Mouse (Mus musculus) stomach, embryonic 14.5 days (tissue): ENCODE measurements at regions not wholly inside any gene's neighbourhood (a gene's known extent, or its start where the extent isn't known, plus 50 kb on each side); places are given as distances from the start of the nearest gene placed in this dataset.
"Not testable (repeated sequence)": the region's sequence is repeated elsewhere in the genome, so short reads cannot be mapped to it uniquely, and the experiment has no call there.

Source experiments
- ATAC-seq: fragments of 200-750 bp; cut with Nextera tagmentation; 2 replicates; pipeline ENCODE4 v1.8.0; 2017; ENCODE audit warnings: low read depth, moderate TSS enrichment; ENCODE audit not compliant: insufficient number of reproducible peaks, insufficient read depth, low FRiP score
- H3K27ac ChIP-seq: fragments of 300-500 bp; sonication (generic); 2 replicates; pipeline ENCODE4 v1.5.1; 2014; ENCODE audit warnings: mild to moderate bottlenecking, low read length, moderate library complexity, mixed read lengths
- H3K27me3 ChIP-seq: fragments of 300-500 bp; sonication (generic); 2 replicates; pipeline ENCODE4 v1.6.1; 2014; ENCODE audit warnings: low read length, control low read depth, mixed read lengths; ENCODE audit not compliant: control insufficient read depth, insufficient read depth
- H3K36me3 ChIP-seq: fragments of 300-500 bp; sonication (generic); 2 replicates; pipeline ENCODE4 v1.6.1; 2014; ENCODE audit warnings: mild to moderate bottlenecking, control low read depth, low read length, moderate library complexity, mixed read lengths; ENCODE audit not compliant: control insufficient read depth, insufficient read depth
- H3K4me1 ChIP-seq: fragments of 300-500 bp; sonication (generic); 2 replicates; pipeline ENCODE4 v1.6.1; 2014; ENCODE audit warnings: low read length, control low read depth, mixed read lengths; ENCODE audit not compliant: control insufficient read depth, insufficient read depth
- H3K4me2 ChIP-seq: fragments of 300-500 bp; sonication (generic); replicated peaks from 2 replicates; pipeline ENCODE4 v1.6.1; 2014; ENCODE audit warnings: low read depth, low read length, control low read depth
- H3K4me3 ChIP-seq: fragments of 300-500 bp; sonication (generic); 2 replicates; pipeline ENCODE4 v1.5.1; 2014; ENCODE audit warnings: low read depth, low read length, control low read depth
- H3K9ac ChIP-seq: fragments of 300-500 bp; sonication (generic); replicated peaks from 2 replicates; pipeline ENCODE4 v1.6.1; 2014; ENCODE audit warnings: low read depth, mild to moderate bottlenecking, control low read depth, low read length, moderate library complexity, mixed read lengths
- H3K9me3 ChIP-seq: fragments of 300-500 bp; sonication (generic); 2 replicates; pipeline ENCODE4 v1.6.1; 2016; ENCODE audit warnings: low read depth, low read length, control low read depth; ENCODE audit not compliant: control insufficient read depth
- WGBS: fragments of 180-500 bp; shearing (Covaris S2); extraction: QIAGEN DNeasy Blood & Tissue Kit; methylation state at CpG from one replicate; pipeline ENCODE4 v1.1.7; 2014; 5-methylcytosine and 5-hydroxymethylcytosine counted together

DNA sequence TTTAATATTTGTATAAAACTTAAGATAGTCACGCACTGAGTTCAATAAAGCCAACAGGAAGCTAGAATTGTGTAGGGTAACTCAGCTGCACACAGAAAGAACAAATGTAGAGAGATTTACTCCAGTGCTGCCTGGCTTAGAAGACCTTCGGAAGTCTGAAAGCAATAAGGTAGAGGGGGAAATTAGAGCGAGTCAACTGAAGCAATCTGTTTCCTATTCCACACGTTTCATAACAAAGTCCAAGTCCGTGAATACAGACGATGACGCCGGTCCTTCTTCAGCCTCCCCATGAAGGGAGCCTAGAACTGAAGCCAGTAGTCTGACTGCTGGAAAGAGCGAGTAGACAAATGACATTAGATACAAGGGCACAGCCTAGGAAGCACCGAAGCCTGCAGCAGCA lies 115.9 kb upstream of the Dlg1 start:
- Histone ChIP-seq H3K4me1 (peaks cover 20% of the 10 kb centered on the region), H3K36me3 (no peaks in the 10 kb centered on the region), H3K27me3 (no peaks in the 10 kb centered on the region), H3K9me3 (no peaks in the 10 kb centered on the region), H3K4me3 (no peak overlapping the region), H3K4me2 (no peak overlapping the region), H3K27ac (no peak overlapping the region), H3K9ac (no peak overlapping the region)
- 59% methylated on average over 10 of the region's 10 CpGs for WGBS
- ATAC-seq = no peak

DNA sequence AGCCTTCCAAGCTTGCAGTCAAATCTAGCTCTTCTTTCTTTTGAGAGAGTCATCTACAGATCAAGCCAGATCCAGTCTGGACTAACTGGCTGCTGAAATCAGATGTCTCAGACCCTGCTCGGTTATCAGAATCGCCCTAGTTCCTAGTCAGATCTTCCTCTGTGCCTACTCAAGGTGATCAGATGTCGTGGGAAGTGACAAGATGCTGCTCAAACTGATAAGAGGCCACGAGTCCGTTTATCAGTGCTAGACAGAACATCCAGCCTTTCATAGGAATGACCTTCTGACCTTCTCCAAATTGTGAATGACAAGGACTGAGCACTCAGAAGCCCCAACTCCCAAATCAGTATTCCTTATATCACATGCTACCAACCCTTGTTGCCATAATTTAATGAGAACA lies 113.3 kb upstream of the Dlg1 start:
- H3K4me3 ChIP-seq = no peak overlapping the region
- ATAC-seq = no peak

DNA sequence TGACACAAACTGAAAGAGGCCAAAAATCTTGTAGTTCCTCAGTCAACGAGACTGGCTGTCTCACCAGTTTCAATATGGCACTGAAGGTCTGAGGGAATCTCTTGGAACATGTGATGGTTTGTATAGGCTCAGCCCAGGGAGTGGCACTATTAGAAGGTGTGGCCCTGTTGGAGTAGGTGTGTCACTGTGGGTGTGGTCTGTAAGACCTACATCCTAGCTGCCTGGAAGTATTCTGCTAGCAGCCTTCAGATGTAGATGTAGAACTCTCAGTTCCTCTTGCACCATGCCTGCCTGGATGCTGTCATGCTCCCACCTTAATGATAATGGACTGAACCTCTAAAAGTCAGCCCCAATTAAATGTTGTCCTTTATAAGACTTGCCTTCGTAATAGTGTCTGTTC lies 112.7 kb upstream of the Dlg1 start:
- not testable (repeated sequence) for H3K4me3 ChIP-seq, H3K27me3 ChIP-seq, H3K27ac ChIP-seq, ATAC-seq, H3K9me3 ChIP-seq, H3K9ac ChIP-seq, H3K4me2 ChIP-seq, H3K36me3 ChIP-seq
- WGBS = 84% methylated on average over 2 of the region's 2 CpGs
- peaks cover 16% of the 10 kb centered on the region; the same call in 1 of the 2 replicates for H3K4me1 ChIP-seq

More for the DNA sequence above, 113.3 kb upstream of the Dlg1 start:
- Histone ChIP-seq H3K27me3 (no peaks in the 10 kb centered on the region), H3K9ac (no peak overlapping the region), H3K4me1 (peaks cover 20% of the 10 kb centered on the region), H3K27ac (no peak overlapping the region), H3K9me3 (no peaks in the 10 kb centered on the region), H3K4me2 (no peak overlapping the region), H3K36me3 (no peaks in the 10 kb centered on the region)
- 69% methylated on average over 5 of the region's 5 CpGs for WGBS

DNA sequence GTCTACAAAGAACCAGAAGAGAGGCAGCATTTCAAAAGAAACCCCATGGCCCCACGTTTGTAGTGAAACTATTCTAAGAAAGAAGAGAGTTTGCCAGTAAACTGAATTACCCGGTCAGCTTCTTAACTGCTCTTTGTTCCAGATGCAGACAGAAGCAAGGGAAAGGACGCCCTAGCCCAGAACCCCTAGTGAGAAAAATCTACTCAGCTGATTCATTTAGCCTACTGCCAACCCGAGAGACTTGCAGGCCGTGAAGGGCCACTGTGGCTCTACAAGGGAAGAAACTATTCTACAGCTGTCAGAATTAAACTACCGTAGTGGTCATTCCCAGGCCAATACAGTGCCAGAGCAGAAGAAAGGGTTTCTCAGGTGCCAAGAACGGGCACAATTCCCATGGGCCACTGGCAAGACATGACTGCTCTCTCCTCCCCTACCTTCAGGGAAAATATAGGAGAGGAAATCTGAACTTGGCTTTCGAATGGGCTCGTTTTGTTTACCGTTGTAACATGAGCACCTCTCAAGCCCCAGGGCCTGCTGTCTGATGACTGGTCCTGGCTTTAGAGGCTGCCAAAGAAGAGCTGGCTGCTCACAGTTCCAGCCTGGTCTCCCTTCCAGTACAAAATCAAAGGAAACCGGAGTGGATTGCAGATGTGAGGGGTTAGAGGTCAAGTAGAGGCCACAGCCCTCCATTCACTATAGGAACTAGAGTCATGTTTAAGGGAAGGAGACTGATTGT lies 111.7 kb upstream of the Dlg1 start:
- ATAC-seq = no peak; the same call in 1 of the 2 replicates
- no peaks in the 10 kb centered on the region for H3K27me3 ChIP-seq
- no peak overlapping the region for H3K4me2 ChIP-seq
- H3K27ac ChIP-seq = peak overlapping the region; percentile 15; the same call in 1 of the 2 replicates
- H3K4me1 ChIP-seq = peaks cover 10% of the 10 kb centered on the region; the same call in 1 of the 2 replicates
- H3K9ac ChIP-seq = no peak overlapping the region
- no peak overlapping the region for H3K4me3 ChIP-seq
- H3K36me3 ChIP-seq = no peaks in the 10 kb centered on the region
- WGBS = 34% methylated on average over 11 of the region's 11 CpGs
- H3K9me3 ChIP-seq = no peaks in the 10 kb centered on the region

DNA sequence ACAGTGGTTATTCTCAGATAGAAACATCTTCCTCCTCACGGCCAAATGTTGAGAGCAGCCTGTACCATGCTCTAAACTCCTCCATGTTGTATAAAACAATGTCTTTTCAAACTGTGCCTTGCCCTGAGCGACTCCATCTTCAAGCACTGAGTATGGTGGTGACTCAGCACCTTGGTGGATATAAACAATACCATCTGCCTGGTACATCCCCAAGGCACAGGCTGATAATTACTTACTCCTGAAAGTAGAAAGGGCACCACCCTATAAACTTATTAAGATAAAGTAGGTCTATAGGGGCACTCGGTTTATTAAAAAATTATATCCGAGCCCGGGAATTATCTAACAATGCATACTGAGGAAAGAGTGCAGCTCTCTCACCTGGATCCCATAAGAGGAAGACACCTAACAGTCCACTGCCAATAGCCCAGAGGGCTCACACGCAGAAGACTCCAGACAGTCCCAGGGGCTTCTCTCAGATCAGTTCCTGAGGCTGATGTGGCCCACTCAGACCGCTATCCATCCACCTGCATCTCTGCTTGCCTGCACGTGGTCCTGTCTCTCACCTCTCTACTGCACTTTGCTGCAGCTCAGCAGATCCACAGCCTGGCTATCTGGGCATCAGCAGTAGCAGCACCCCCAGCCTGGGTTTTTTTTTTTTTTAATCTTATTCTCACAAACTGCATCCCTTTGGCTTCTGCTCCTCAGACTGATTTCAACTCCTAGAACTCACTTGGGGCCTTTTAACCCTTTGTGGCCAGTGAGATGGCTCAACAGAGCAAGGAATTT lies 109.7 kb upstream of the Dlg1 start:
- WGBS = 77% methylated on average over 8 of the region's 8 CpGs
- Histone ChIP-seq H3K9ac (no peak overlapping the region), H3K27ac (no peak overlapping the region), H3K9me3 (no peaks in the 10 kb centered on the region), H3K27me3 (no peaks in the 10 kb centered on the region), H3K36me3 (no peaks in the 10 kb centered on the region), H3K4me2 (no peak overlapping the region), H3K4me3 (no peak overlapping the region), H3K4me1 (peaks cover 10% of the 10 kb centered on the region; the same call in 1 of the 2 replicates)
- ATAC-seq = no peak

DNA sequence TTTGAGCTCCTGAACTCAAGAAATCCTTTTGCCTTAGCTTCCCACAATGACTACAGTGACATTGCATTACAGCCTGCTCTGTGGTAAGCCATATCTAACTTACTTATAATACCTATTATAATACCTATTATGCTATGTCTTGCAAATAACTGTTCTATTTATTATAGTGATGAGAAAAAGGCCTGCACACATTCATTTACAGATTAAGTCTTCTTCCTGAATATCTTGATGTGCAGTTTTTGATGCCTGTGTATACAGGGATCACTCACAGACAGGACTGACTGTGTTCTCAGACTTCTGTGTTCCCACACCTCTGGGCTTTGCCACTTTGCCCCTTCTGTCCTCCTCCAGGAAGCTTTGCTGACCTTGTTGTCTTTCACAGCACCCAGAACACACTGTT lies 102.8 kb upstream of the Dlg1 start:
- H3K4me1 ChIP-seq = no peaks in the 10 kb centered on the region
- H3K4me3 ChIP-seq = no peak overlapping the region
- H3K36me3 ChIP-seq = no peaks in the 10 kb centered on the region
- H3K9ac ChIP-seq = no peak overlapping the region
- no peak for ATAC-seq
- no peaks in the 10 kb centered on the region for H3K27me3 ChIP-seq
- no peaks in the 10 kb centered on the region for H3K9me3 ChIP-seq
- H3K4me2 ChIP-seq = no peak overlapping the region
- H3K27ac ChIP-seq = no peak overlapping the region

DNA sequence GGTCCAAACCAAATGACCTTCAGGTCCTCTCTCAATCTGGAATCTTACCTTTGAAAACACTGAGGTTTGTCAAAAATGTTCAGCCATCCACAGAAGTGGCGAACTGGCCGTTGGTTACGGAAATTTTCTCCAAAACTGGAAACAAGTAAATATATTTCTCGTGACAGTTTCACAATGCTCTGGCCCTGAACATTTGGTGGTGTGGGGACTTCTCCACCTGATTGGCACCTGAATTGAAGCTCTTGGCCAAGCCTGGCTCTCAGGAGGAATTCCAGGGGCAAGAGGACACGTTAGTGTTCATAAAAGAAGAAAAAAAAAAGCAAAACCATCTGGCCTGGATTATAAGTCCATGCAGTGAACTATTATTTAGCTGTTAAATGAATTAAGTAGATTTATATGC lies 98.3 kb upstream of the Dlg1 start:
- ATAC-seq = no peak
- Histone ChIP-seq H3K27ac (no peak overlapping the region), H3K36me3 (no peaks in the 10 kb centered on the region), H3K9ac (no peak overlapping the region), H3K4me2 (no peak overlapping the region), H3K4me3 (no peak overlapping the region), H3K27me3 (no peaks in the 10 kb centered on the region), H3K4me1 (no peaks in the 10 kb centered on the region), H3K9me3 (no peaks in the 10 kb centered on the region)
- WGBS = 81% methylated on average over 5 of the region's 5 CpGs

DNA sequence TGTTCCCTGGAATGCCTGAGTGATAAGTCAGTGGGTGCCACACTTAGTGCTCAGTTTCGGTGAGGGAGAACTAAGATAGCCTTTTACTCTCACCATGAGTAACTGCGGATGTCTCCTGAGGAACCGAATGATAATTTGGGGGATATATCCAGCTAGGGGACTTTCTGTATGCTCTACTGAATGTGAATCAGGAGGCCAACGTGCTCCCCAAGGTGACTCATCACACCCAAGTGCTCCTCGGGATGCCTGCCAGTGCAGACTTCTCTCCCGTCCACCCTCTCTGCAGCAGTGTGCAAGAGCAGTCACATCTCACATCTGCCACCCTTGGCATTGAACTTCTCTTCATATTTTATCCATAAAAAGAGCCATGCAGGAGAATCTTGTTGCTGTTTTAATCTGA lies 94.9 kb upstream of the Dlg1 start:
- Histone ChIP-seq H3K4me2 (no peak overlapping the region), H3K36me3 (no peaks in the 10 kb centered on the region), H3K9ac (no peak overlapping the region), H3K4me1 (no peaks in the 10 kb centered on the region), H3K27ac (no peak overlapping the region), H3K9me3 (no peaks in the 10 kb centered on the region), H3K4me3 (no peak overlapping the region), H3K27me3 (no peaks in the 10 kb centered on the region)
- ATAC-seq = no peak
- 95% methylated on average over 6 of the region's 6 CpGs for WGBS
